Mouse (Mus musculus) lung, adult 2 months (tissue): ENCODE data around the gene Cysltr2.

ENCODE experiments used
- CTCF ChIP-seq: fragments of 200-500 bp; IDR thresholded peaks from 2 replicates; pipeline ENCODE4 v1.5.1; 2011; ENCODE audit warnings: mild to moderate bottlenecking, low read length, control low read depth; ENCODE audit not compliant: insufficient read depth
- POLR2A ChIP-seq: fragments of 200-500 bp; IDR thresholded peaks from 2 replicates; pipeline ENCODE4 v1.6.1; 2011; ENCODE audit warnings: low read depth, mild to moderate bottlenecking, control low read depth, low read length, borderline replicate concordance; ENCODE audit errors: extremely low read depth

DNA sequence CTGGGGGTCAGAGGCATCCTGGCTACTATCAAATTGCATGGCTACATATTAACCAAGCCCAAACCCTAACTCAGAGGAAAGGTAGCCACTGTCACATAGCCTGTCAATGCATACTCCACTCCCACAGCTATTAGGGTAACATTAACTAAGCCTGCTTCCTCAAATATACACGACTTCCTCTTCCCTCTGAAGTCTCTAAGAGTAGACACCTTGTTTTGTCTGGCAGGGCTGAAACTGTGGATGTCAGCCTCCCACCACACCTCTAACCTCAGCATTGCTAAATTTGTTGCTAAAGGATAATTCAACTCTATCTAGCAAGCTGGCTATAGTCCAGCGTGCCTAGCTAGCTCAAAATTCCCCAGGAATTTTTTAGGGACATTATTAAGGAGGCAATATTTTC lies 7.2 kb downstream of the Cysltr2 start:
- TF ChIP-seq CTCF (no peak), POLR2A (no peak)
